Mouse (Mus musculus) spleen, postnatal 10 days (tissue): ENCODE data around the gene Ttyh3.

ENCODE experiments used
- DNase-seq, 2 experiments: peaks; one replicate each; pipeline ENCODE4 v3.0.0; 2021 to 2022; ENCODE audit warnings: low spot score in 2 of 2

Gene Ttyh3

GRCm38 (mm10) chr5:140579771-140580170 lies 69.1 kb downstream of the Ttyh3 start:
- no peak for DNase-seq

- no peak for DNase-seq
Measured at GRCm38 (mm10) chr5:140579221-140579620, 69.6 kb downstream of the Ttyh3 start.

GRCm38 (mm10) chr5:140575381-140575866 lies 73.4 kb downstream of the Ttyh3 start:
- peak in 1 of 2 experiments; percentile 56 for DNase-seq

DNA sequence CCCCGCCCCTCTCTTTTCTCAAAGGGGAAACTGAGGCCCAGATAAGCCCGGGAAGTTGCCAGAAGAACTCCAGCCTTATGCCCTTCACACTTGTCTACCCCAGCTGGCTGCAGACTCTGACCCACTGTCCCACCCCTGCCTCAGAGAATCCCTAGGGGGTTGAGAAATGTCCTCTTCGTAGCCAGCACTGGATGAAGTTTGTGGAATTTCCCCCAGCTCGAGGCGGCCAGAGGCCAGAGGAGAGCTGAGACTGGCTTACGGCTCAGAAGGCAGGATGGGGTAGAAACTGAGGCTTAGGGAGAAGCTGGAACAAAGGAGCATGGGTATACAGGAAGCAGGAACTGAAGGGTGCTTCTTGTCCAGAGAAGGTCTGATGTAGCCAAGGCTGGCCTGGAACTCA lies 76.2 kb downstream of the Ttyh3 start:
- no peak for DNase-seq

DNA sequence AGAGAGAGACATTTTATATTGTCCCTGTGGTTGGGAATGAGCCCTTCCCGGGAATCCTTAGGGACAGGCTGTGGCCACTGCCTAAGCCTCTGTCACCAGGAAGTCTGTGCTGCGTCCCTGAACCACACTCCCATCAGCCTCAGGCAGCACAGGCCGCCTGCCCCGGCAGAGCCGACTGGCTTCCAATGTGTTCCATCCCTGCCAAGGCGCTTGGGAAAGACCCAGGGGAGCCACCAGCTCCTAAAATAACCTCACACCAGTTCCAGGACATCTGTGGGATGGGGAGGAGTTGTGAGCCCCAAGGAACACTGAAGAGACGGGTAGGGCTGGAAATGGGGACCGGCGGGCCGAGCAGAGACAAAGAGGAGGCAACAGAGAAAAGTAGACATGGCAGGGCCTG lies 77.2 kb downstream of the Ttyh3 start:
- no peak for DNase-seq

GRCm38 (mm10) chr5:140571201-140571600 lies 77.6 kb downstream of the Ttyh3 start:
- DNase-seq = no peak
